Mouse (Mus musculus) embryonic facial prominence, embryonic 12.5 days (tissue): ENCODE data around the gene Pbx1. TPM values are rescaled to one million over a fixed set of nuclear protein-coding genes. Genes with fewer than 3 reads are reported as not detected.

Source experiments
- ATAC-seq: fragments of 200-750 bp; cut with Nextera tagmentation; 2 replicates; pipeline ENCODE4 v1.8.0; 2017; ENCODE audit not compliant: insufficient number of reproducible peaks, insufficient read depth, low FRiP score, low TSS enrichment
- H3K27ac ChIP-seq: fragments of 300-500 bp; sonication (generic); 2 replicates; pipeline ENCODE4 v1.5.1; 2016; ENCODE audit warnings: mild to moderate bottlenecking
- H3K27me3 ChIP-seq: fragments of 300-500 bp; sonication (generic); 2 replicates; pipeline ENCODE4 v1.6.1; 2016; ENCODE audit warnings: mild to moderate bottlenecking, moderate library complexity
- H3K36me3 ChIP-seq: fragments of 300-500 bp; sonication (generic); 2 replicates; pipeline ENCODE4 v1.6.1; 2016; ENCODE audit warnings: mild to moderate bottlenecking
- H3K4me1 ChIP-seq: fragments of 300-500 bp; sonication (generic); 2 replicates; pipeline ENCODE4 v1.6.1; 2016
- H3K4me2 ChIP-seq: fragments of 300-500 bp; sonication (generic); replicated peaks from 2 replicates; pipeline ENCODE4 v1.6.1; 2016; ENCODE audit warnings: mild to moderate bottlenecking, moderate library complexity
- H3K4me3 ChIP-seq: fragments of 300-500 bp; sonication (generic); 2 replicates; pipeline ENCODE4 v1.5.1; 2016; ENCODE audit warnings: mild to moderate bottlenecking
- H3K9ac ChIP-seq: fragments of 300-500 bp; sonication (generic); 2 replicates; pipeline ENCODE4 v1.6.1; 2016; ENCODE audit warnings: mild to moderate bottlenecking, moderate library complexity
- H3K9me3 ChIP-seq: fragments of 300-500 bp; sonication (generic); 2 replicates; pipeline ENCODE4 v1.6.1; 2016; ENCODE audit warnings: mild to moderate bottlenecking, moderate library complexity
- WGBS: fragments of 180-500 bp; shearing (Covaris S2); methylation state at CpG from one replicate; pipeline ENCODE4 v1.1.7; 2016; 5-methylcytosine and 5-hydroxymethylcytosine counted together
- polyA plus RNA-seq: library from polyadenylated mRNA; unstranded; fragments of >200 nt; fragmentation: Nextera tagmentation; extraction: Ambion mirVana; gene quantifications from 2 replicates; pipeline ENCODE4 v1.2.1, GENCODE M21; 2016

Gene Pbx1
- polyA plus RNA-seq, 1 experiment from 2014 or later, result 66.3 TPM

- Histone ChIP-seq H3K9me3 (no peaks in the 10 kb centered on the region), H3K36me3 (0 out of 2 replicates have a peak, but pooled peaks cover 13% of the 10 kb centered on the region), H3K4me2 (peak overlapping the region; percentile 39), H3K4me3 (no peak overlapping the region), H3K27ac (peak overlapping the region; percentile 26), H3K27me3 (no peaks in the 10 kb centered on the region), H3K4me1 (peaks cover 66% of the 10 kb centered on the region), H3K9ac (no peak overlapping the region; the same call in 1 of the 2 replicates)
- WGBS, result 15% methylated on average over 26 of the region's 26 CpGs
- 0 out of 2 replicates have a peak, but pooled peaks have one; percentile 32 for ATAC-seq
Observed at GRCm38 (mm10) chr1:168357680-168358611, 74.1 kb downstream of the Pbx1 start.

GRCm38 (mm10) chr1:168356970-168357441 is 75.1 kb downstream of the Pbx1 start:
- peak; percentile 64; the same call in 1 of the 2 replicates for ATAC-seq
- peak overlapping the region; percentile 26; the same call in 1 of the 2 replicates for H3K27ac ChIP-seq
- H3K27me3 ChIP-seq, result no peaks in the 10 kb centered on the region
- H3K9ac ChIP-seq, result no peak overlapping the region
- H3K4me3 ChIP-seq, result no peak overlapping the region
- 0 out of 2 replicates have a peak, but pooled peaks cover 10% of the 10 kb centered on the region for H3K36me3 ChIP-seq
- peaks cover 71% of the 10 kb centered on the region for H3K4me1 ChIP-seq
- H3K4me2 ChIP-seq, result peak overlapping the region; percentile 39
- 7% methylated on average over 14 of the region's 14 CpGs for WGBS
- no peaks in the 10 kb centered on the region for H3K9me3 ChIP-seq

- Histone ChIP-seq H3K9ac (no peak overlapping the region), H3K36me3 (0 out of 2 replicates have a peak, but pooled peaks cover 10% of the 10 kb centered on the region), H3K4me2 (no peak overlapping the region), H3K27me3 (no peaks in the 10 kb centered on the region), H3K4me3 (no peak overlapping the region), H3K9me3 (no peaks in the 10 kb centered on the region), H3K4me1 (peaks cover 75% of the 10 kb centered on the region), H3K27ac (no peak overlapping the region)
- no peak for ATAC-seq
- 31% methylated on average over 10 of the region's 10 CpGs for WGBS
Observed at GRCm38 (mm10) chr1:168355985-168356556, 76.0 kb downstream of the Pbx1 start.

GRCm38 (mm10) chr1:168354934-168355333 is 77.1 kb downstream of the Pbx1 start:
- peak overlapping the region; percentile 36; the same call in 1 of the 2 replicates for H3K27ac ChIP-seq
- no peaks in the 10 kb centered on the region for H3K27me3 ChIP-seq
- 26% methylated on average over 4 of the region's 4 CpGs for WGBS

GRCm38 (mm10) chr1:168348036-168348784 is 83.9 kb downstream of the Pbx1 start:
- Histone ChIP-seq H3K9ac (no peak overlapping the region), H3K27me3 (no peaks in the 10 kb centered on the region), H3K36me3 (no peaks in the 10 kb centered on the region), H3K4me2 (no peak overlapping the region), H3K4me3 (no peak overlapping the region), H3K4me1 (peaks cover 69% of the 10 kb centered on the region), H3K27ac (no peak overlapping the region), H3K9me3 (no peaks in the 10 kb centered on the region)
- 51% methylated on average over 8 of the region's 8 CpGs for WGBS
- ATAC-seq, result no peak

More at GRCm38 (mm10) chr1:168354934-168355333, 77.1 kb downstream of the Pbx1 start:
- H3K4me2 ChIP-seq, result no peak overlapping the region
- no peak overlapping the region for H3K9ac ChIP-seq
- no peak overlapping the region for H3K4me3 ChIP-seq
- H3K9me3 ChIP-seq, result no peaks in the 10 kb centered on the region
- peaks cover 82% of the 10 kb centered on the region for H3K4me1 ChIP-seq
- H3K36me3 ChIP-seq, result 0 out of 2 replicates have a peak, but pooled peaks cover under 1% of the 10 kb centered on the region
- ATAC-seq, result no peak

- no peaks in the 10 kb centered on the region for H3K27me3 ChIP-seq
- no peak overlapping the region for H3K9ac ChIP-seq
- no peak overlapping the region for H3K4me2 ChIP-seq
- H3K4me1 ChIP-seq, result peaks cover 65% of the 10 kb centered on the region
- H3K36me3 ChIP-seq, result no peaks in the 10 kb centered on the region
- ATAC-seq, result no peak
- no peak overlapping the region for H3K27ac ChIP-seq
- H3K9me3 ChIP-seq, result no peaks in the 10 kb centered on the region
- no peak overlapping the region for H3K4me3 ChIP-seq
- 70% methylated on average over 8 of the region's 8 CpGs for WGBS
Observed at GRCm38 (mm10) chr1:168344918-168345317, 87.2 kb downstream of the Pbx1 start.

- Histone ChIP-seq H3K4me1 (peaks cover 65% of the 10 kb centered on the region), H3K36me3 (no peaks in the 10 kb centered on the region), H3K9me3 (no peaks in the 10 kb centered on the region), H3K4me3 (no peak overlapping the region), H3K9ac (no peak overlapping the region), H3K4me2 (no peak overlapping the region), H3K27me3 (no peaks in the 10 kb centered on the region), H3K27ac (no peak overlapping the region)
- 54% methylated on average over 5 of the region's 5 CpGs for WGBS
- ATAC-seq, result no peak
Observed at GRCm38 (mm10) chr1:168344262-168344661, 87.8 kb downstream of the Pbx1 start.

- H3K9me3 ChIP-seq, result no peaks in the 10 kb centered on the region
- H3K4me1 ChIP-seq, result peaks cover 54% of the 10 kb centered on the region
- ATAC-seq, result no peak
- H3K36me3 ChIP-seq, result no peaks in the 10 kb centered on the region
- 0 out of 2 replicates have a peak overlapping the region, but pooled peaks have one; percentile 43 for H3K27ac ChIP-seq
- H3K4me2 ChIP-seq, result no peak overlapping the region
- no peak overlapping the region for H3K9ac ChIP-seq
- WGBS, result 51% methylated on average over 6 of the region's 6 CpGs
- H3K4me3 ChIP-seq, result no peak overlapping the region
- no peaks in the 10 kb centered on the region for H3K27me3 ChIP-seq
Observed at GRCm38 (mm10) chr1:168342269-168342668, 89.8 kb downstream of the Pbx1 start.

GRCm38 (mm10) chr1:168341863-168342262 is 90.2 kb downstream of the Pbx1 start:
- H3K9ac ChIP-seq, result no peak overlapping the region

GRCm38 (mm10) chr1:168341368-168341767 is 90.7 kb downstream of the Pbx1 start:
- no peak overlapping the region for H3K9ac ChIP-seq
- H3K9me3 ChIP-seq, result no peaks in the 10 kb centered on the region
- H3K4me3 ChIP-seq, result no peak overlapping the region
- WGBS, result 83% methylated on average over 6 of the region's 6 CpGs
- ATAC-seq, result no peak
- H3K4me1 ChIP-seq, result peaks cover 48% of the 10 kb centered on the region
- H3K4me2 ChIP-seq, result no peak overlapping the region
- H3K36me3 ChIP-seq, result no peaks in the 10 kb centered on the region
- peak overlapping the region; percentile 43 for H3K27ac ChIP-seq
- H3K27me3 ChIP-seq, result no peaks in the 10 kb centered on the region

More at GRCm38 (mm10) chr1:168341863-168342262, 90.2 kb downstream of the Pbx1 start:
- 0 out of 2 replicates have a peak, but pooled peaks have one; percentile 58 for ATAC-seq
- Histone ChIP-seq H3K27ac (peak overlapping the region; percentile 43), H3K36me3 (no peaks in the 10 kb centered on the region), H3K9me3 (no peaks in the 10 kb centered on the region), H3K4me1 (peaks cover 51% of the 10 kb centered on the region), H3K4me2 (no peak overlapping the region), H3K27me3 (no peaks in the 10 kb centered on the region), H3K4me3 (no peak overlapping the region)
- 23% methylated on average over 12 of the region's 12 CpGs for WGBS

GRCm38 (mm10) chr1:168336238-168336818 is 95.7 kb downstream of the Pbx1 start:
- Histone ChIP-seq H3K27me3 (no peaks in the 10 kb centered on the region), H3K27ac (no peak overlapping the region), H3K4me1 (peaks cover 8% of the 10 kb centered on the region; the same call in 1 of the 2 replicates), H3K9me3 (no peaks in the 10 kb centered on the region), H3K4me3 (no peak overlapping the region), H3K9ac (no peak overlapping the region), H3K4me2 (no peak overlapping the region), H3K36me3 (peaks cover 12% of the 10 kb centered on the region)
- ATAC-seq, result no peak
- 91% methylated on average over 7 of the region's 7 CpGs for WGBS
